Mouse (Mus musculus) lung, embryonic 16.5 days (tissue): Measurements from ENCODE around the gene Trub1. TPM values are rescaled to one million over a fixed set of nuclear protein-coding genes. Genes with fewer than 3 reads are reported as not detected.

Experiments
- ATAC-seq: fragments of 200-750 bp; cut with Nextera tagmentation; 2 replicates; pipeline ENCODE4 v1.8.0; 2017; ENCODE audit warnings: low read depth, mild to moderate bottlenecking, moderate library complexity
- H3K27ac ChIP-seq: fragments of 300-500 bp; sonication (generic); 2 replicates; pipeline ENCODE4 v1.5.1; 2014; ENCODE audit warnings: mild to moderate bottlenecking, control low read depth, low read length
- H3K27me3 ChIP-seq: fragments of 300-500 bp; sonication (generic); 2 replicates; pipeline ENCODE4 v1.6.1; 2014; ENCODE audit warnings: low read depth, low read length, mixed read lengths; ENCODE audit not compliant: control insufficient read depth, insufficient read depth
- H3K36me3 ChIP-seq: fragments of 300-500 bp; sonication (generic); 2 replicates; pipeline ENCODE4 v1.6.1; 2014; ENCODE audit warnings: low read length; ENCODE audit not compliant: control insufficient read depth, insufficient read depth
- H3K4me1 ChIP-seq: fragments of 300-500 bp; sonication (generic); replicated peaks from 2 replicates; pipeline ENCODE4 v1.6.1; 2014; ENCODE audit warnings: low read length, mixed read lengths; ENCODE audit not compliant: control insufficient read depth, insufficient read depth
- H3K4me2 ChIP-seq: fragments of 300-500 bp; sonication (generic); 2 replicates; pipeline ENCODE4 v1.6.1; 2014; ENCODE audit warnings: low read depth, low read length, control low read depth
- H3K4me3 ChIP-seq: fragments of 300-500 bp; sonication (generic); 2 replicates; pipeline ENCODE4 v1.5.1; 2014; ENCODE audit warnings: mild to moderate bottlenecking, low read length, control low read depth
- H3K9ac ChIP-seq: fragments of 300-500 bp; sonication (generic); 2 replicates; pipeline ENCODE4 v1.6.1; 2014; ENCODE audit warnings: low read length, control low read depth
- H3K9me3 ChIP-seq: fragments of 300-500 bp; sonication (generic); 2 replicates; pipeline ENCODE4 v1.6.1; 2016; ENCODE audit warnings: low read length; ENCODE audit not compliant: control insufficient read depth
- WGBS: fragments of 180-500 bp; shearing (Covaris S2); extraction: QIAGEN DNeasy Blood & Tissue Kit; methylation state at CpG from one replicate; pipeline ENCODE4 v1.1.7; 2014; 5-methylcytosine and 5-hydroxymethylcytosine counted together
- polyA plus RNA-seq: library from polyadenylated mRNA; unstranded; fragments of >200 nt; fragmentation: Nextera tagmentation; extraction: Ambion mirVana; gene quantifications from 2 replicates; pipeline ENCODE4 v1.2.1, GENCODE M21; 2015

Gene Trub1
- polyA plus RNA-seq, 1 experiment from 2014 or later = 21.4 TPM

DNA sequence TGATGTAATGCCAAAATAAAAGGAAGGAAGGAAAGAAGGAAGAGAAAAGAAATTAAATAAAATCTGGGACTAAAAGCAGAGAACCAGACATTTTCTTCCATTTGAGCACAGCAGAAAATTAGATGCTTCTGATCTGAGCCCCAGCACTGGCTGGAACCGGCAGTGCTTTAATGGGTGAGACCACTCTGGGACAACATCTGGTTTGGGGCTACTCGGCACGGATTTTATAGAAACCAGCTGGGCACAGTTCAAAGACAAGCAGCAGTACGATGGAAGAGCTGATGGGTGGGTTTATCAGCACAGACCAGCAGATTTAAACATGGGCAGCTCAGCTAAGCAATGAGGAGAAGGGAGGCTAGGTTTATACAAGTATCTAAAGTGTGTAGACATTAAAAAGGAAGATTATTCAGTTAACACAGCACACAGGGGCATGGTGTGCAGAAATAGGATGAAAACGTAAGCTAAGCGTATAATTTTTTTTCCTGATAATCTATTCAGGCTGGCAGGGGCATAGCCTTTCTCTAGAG, 46.2 kb downstream of the Trub1 start:
- H3K9me3 ChIP-seq = no peaks in the 10 kb centered on the region
- H3K4me3 ChIP-seq = no peak overlapping the region
- no peak overlapping the region for H3K9ac ChIP-seq
- WGBS = 48% methylated on average over 6 of the region's 6 CpGs
- no peaks in the 10 kb centered on the region for H3K4me1 ChIP-seq
- ATAC-seq = no peak
- H3K36me3 ChIP-seq = no peaks in the 10 kb centered on the region
- H3K4me2 ChIP-seq = no peak overlapping the region
- H3K27me3 ChIP-seq = no peaks in the 10 kb centered on the region
- H3K27ac ChIP-seq = no peak overlapping the region

DNA sequence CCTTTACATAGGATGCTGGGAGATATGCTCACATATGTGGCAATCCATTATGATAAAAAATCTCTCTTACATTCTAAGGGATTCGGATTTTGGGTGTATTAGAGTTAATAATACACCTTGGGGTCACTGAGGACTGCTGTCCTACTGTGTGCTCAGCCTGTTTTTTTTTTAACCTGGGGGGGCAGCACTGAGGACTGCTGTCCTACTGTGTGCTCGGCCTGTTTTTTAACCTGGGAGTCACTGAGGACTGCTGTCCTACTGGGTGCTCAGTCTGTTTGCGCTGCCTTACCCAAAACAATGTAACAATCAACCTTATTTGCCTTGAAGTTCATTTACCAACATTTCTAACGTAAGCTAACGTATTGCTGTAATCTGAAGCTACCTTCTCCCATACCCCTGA, 47.5 kb downstream of the Trub1 start:
- no peaks in the 10 kb centered on the region for H3K36me3 ChIP-seq
- H3K4me2 ChIP-seq = no peak overlapping the region
- H3K9me3 ChIP-seq = no peaks in the 10 kb centered on the region
- peaks cover under 1% of the 10 kb centered on the region; the same call in 1 of the 2 replicates for H3K4me1 ChIP-seq
- WGBS = 95% methylated on average over 5 of the region's 5 CpGs
- no peak overlapping the region for H3K4me3 ChIP-seq
- H3K27ac ChIP-seq = no peak overlapping the region
- no peak for ATAC-seq
- no peaks in the 10 kb centered on the region for H3K27me3 ChIP-seq
- no peak overlapping the region for H3K9ac ChIP-seq

DNA sequence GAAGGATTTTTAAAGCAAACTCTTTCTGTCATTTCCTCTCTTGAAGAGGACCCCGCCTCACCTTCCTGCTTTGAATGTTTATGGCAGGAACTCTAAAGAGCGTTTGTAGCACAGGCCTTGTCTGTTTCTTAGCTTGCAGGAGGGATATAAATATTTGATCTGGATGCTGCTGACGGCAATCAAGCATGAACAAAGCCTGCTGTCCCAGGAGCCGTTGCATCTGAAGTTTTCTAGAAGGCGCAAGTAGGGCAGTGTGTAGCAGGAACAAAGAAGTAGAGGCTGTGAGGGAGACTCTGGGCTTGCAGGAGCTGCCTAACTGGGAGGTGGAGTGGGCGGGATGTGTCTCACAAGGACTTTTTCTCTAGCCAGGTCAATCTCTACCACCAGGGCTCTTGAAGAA, 50.4 kb downstream of the Trub1 start:
- no peak overlapping the region for H3K4me2 ChIP-seq
- no peaks in the 10 kb centered on the region for H3K36me3 ChIP-seq
- no peak overlapping the region for H3K27ac ChIP-seq
- 53% methylated on average over 6 of the region's 6 CpGs for WGBS
- H3K27me3 ChIP-seq = no peaks in the 10 kb centered on the region
- ATAC-seq = no peak
- H3K4me3 ChIP-seq = no peak overlapping the region
- H3K9me3 ChIP-seq = no peaks in the 10 kb centered on the region
- H3K9ac ChIP-seq = no peak overlapping the region
- peaks cover 9% of the 10 kb centered on the region for H3K4me1 ChIP-seq

DNA sequence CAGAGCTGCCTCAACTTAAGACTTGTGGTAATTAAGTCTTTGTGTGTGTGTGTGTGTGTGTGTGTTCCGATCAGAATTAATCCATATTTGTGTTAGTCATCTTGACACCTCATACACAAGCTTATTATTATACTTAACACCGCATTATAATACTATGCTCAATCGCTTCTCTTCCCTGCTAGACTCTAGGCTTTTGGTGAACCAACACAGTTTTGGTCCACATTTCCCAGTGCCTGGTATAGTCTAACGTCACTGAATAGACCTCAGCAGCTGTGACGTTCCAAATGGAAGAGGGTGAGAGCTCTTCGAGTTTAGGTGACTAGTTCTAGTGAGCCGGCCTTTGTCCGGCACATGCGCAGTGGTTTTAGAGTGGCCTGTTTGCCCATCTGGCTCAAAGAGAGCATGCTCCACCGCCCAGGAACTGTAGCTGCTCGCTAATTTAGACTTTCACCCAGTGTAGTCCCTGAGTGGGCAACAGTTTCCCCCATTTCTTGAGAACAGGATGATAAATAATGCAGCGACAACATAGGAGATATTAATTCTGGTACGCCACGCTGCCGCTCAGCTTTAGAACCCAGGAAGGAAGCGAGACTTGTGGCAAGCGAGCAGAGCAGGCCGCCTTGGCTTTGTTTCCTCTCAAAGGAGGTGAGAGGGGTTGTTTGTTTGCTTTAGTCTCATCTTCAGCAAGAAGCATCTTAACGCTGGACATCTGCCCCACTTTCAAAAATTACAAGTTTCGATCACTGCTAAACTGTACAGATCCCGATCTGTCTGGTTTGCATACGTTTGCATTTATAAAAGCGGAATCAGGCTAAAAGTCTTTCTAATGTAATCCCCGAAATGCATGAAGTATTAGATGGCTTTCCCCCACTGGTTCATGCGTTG, 52.6 kb downstream of the Trub1 start:
- Histone ChIP-seq H3K4me1 (peaks cover 17% of the 10 kb centered on the region), H3K4me3 (no peak overlapping the region), H3K27ac (no peak overlapping the region), H3K9me3 (no peaks in the 10 kb centered on the region), H3K36me3 (no peaks in the 10 kb centered on the region), H3K9ac (no peak overlapping the region), H3K27me3 (no peaks in the 10 kb centered on the region), H3K4me2 (no peak overlapping the region; the same call in 1 of the 2 replicates)
- WGBS = 74% methylated on average over 25 of the region's 25 CpGs
- no peak for ATAC-seq

DNA sequence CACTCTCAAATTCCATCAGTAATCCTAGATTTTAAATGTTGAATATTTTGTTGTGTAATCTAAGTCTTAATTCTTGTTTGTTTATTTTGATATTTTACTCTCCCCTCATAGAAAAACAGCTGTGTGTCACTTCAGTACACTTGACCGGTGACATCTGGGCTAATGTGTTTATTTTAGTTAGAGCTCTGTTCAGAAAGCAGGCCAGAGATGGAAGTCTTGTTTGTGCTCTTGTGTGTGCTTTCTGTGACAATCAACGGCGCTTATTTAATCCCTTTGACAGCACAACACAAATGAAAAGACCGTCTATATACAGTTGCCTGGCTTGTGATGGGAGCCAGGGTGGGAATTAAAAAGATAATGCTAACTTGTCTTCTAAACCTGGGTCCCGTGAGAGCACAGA, 53.9 kb downstream of the Trub1 start:
- WGBS = 13% methylated on average over 5 of the region's 5 CpGs
- Histone ChIP-seq H3K4me2 (no peak overlapping the region), H3K4me3 (no peak overlapping the region), H3K27ac (no peak overlapping the region), H3K4me1 (peaks cover 19% of the 10 kb centered on the region), H3K36me3 (no peaks in the 10 kb centered on the region), H3K9ac (no peak overlapping the region), H3K27me3 (no peaks in the 10 kb centered on the region), H3K9me3 (no peaks in the 10 kb centered on the region)
- ATAC-seq = peak; percentile 74

DNA sequence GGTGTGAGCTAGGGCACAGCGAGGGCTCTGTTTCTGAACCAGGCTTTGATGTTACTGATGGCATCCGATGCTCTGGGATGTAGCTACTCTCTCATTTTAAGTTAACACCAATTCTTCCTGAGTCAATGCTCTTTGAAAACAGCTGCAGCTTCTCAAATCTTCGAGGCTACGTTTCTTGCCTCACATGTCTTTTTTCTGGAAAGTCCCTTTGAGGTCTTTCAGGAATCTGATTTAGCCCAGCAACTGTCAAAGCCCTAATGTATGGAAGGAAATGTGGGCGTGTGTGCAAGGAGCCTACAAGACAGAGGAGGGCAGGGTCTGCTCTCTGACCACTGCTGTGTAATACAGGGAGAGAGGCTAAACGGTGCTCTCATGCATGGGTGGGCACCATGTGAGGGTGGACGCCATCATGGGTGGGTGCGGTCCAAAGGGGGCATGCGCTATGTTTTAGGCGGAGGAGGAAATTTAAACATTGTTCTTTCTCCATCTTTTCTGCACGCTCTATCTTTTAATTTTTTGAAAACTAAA, 55.6 kb downstream of the Trub1 start:
- Histone ChIP-seq H3K27ac (no peak overlapping the region), H3K36me3 (no peaks in the 10 kb centered on the region), H3K9ac (no peak overlapping the region), H3K4me2 (no peak overlapping the region), H3K9me3 (no peaks in the 10 kb centered on the region), H3K27me3 (no peaks in the 10 kb centered on the region), H3K4me3 (no peak overlapping the region), H3K4me1 (peaks cover 19% of the 10 kb centered on the region)
- ATAC-seq = peak; percentile 54
- 66% methylated on average over 11 of the region's 11 CpGs for WGBS

DNA sequence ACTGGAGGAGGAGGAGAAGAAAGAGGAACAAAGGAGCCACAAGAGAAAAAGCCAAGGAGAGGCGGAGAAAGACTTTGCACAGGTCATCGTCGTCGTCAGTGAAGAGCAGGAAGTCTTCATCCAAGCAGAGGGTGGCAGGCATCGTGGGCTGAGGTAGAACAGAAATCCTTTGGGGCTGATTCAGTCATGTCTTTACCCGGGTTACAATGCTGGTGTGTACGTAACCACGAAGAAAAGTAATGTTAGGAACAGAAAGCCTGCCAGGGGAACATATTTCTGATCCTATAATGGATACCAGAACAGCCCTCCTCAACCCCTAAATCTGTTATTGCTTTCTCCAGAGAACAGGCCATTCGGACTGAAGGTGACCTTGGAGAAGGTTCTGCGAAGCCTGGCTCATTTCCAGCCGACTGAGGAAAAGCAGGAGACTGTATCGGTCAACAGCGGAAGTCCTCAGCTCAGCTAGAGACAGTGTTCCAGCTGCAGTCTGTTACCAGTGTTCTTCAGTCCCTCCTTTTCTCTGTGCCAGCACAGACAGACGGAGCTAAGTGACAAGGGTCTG, 57.1 kb downstream of the Trub1 start:
- Histone ChIP-seq H3K4me1 (peaks cover 19% of the 10 kb centered on the region), H3K27me3 (no peaks in the 10 kb centered on the region), H3K4me3 (no peak overlapping the region), H3K9me3 (no peaks in the 10 kb centered on the region), H3K27ac (peak overlapping the region; percentile 27; the same call in 1 of the 2 replicates), H3K9ac (0 out of 2 replicates have a peak overlapping the region, but pooled peaks have one; percentile 29), H3K4me2 (peak overlapping the region; percentile 38), H3K36me3 (no peaks in the 10 kb centered on the region)
- WGBS = 30% methylated on average over 14 of the region's 14 CpGs
- ATAC-seq = peak; percentile 68

DNA sequence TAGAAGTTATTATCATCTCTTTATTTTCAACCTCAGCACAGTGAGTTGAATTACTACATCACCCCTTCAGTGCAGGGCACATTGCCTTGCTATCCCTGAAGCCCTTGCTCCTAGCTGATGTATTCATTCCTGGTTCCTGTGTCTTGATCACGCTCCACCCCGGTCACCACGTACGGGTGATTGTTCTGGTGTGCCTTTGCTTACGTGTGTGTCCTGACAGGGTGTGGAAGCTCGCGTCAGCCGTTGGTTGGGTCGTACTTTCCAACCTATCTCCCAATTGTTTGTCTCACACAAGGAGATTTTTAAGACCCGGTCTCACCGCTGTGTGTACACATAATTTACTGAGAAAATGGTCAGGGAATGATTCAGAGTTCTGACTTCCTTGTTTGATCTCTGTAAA, 58.1 kb downstream of the Trub1 start:
- Histone ChIP-seq H3K4me2 (no peak overlapping the region), H3K4me1 (peaks cover 14% of the 10 kb centered on the region), H3K9me3 (no peaks in the 10 kb centered on the region), H3K27me3 (no peaks in the 10 kb centered on the region), H3K9ac (no peak overlapping the region), H3K27ac (no peak overlapping the region), H3K4me3 (no peak overlapping the region), H3K36me3 (no peaks in the 10 kb centered on the region)
- 82% methylated on average over 11 of the region's 11 CpGs for WGBS
- no peak for ATAC-seq

DNA sequence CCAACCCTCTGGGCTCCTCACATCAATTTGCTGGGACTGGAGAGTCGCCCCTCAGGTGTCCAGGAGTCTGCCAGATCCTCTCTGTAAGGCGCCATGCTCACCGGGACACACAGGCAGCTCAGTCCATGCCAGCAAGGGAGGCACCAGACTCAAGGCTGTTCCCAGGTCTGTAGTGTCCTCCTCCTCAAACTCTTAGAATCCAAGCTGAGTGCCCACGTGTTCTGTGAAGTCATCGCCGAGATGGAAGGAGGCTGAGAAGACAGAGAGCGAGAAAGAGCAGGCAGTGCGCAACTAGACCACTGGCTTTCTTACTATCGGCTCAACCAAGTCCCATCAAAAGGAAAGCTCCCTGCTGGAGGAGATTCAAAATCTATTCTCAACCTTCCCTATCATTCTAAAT, 60.4 kb downstream of the Trub1 start:
- no peak overlapping the region for H3K27ac ChIP-seq
- no peaks in the 10 kb centered on the region for H3K36me3 ChIP-seq
- no peak overlapping the region for H3K4me3 ChIP-seq
- peaks cover 10% of the 10 kb centered on the region for H3K4me1 ChIP-seq
- H3K27me3 ChIP-seq = no peaks in the 10 kb centered on the region
- ATAC-seq = no peak
- WGBS = 87% methylated on average over 9 of the region's 9 CpGs
- no peak overlapping the region for H3K4me2 ChIP-seq
- no peak overlapping the region for H3K9ac ChIP-seq
- no peaks in the 10 kb centered on the region for H3K9me3 ChIP-seq
